Mouse (Mus musculus): ENCODE data around the gene Npm3. TPM values are rescaled to one million over a fixed set of nuclear protein-coding genes. Genes with fewer than 3 reads are reported as not detected.

Gene Npm3
- total RNA-seq, 2 experiments from 2014 or later: 11.0 to 13.3 TPM

- intact Hi-C loops (cut with DNase I): no loop called here
- Histone ChIP-seq H3K27ac (peak within 1 kb of the TSS; percentile 99), H3K4me3 (peak within 1 kb of the TSS; percentile 99)
- peak; percentile 99 for DNase-seq
- TF ChIP-seq CTCF (IDR thresholded peaks at IDR 0.05): no peak
Measured at GRCm38 (mm10) chr19:45783181-45783932, 34.0 kb upstream of the Npm3 start, which contains the start of gene Mgea5. TSS of gene Mgea5 (minus strand) at chr19:45783837.

GRCm38 (mm10) chr19:45782315-45783001 lies 33.1 kb upstream of the Npm3 start:
- intact Hi-C loops (cut with DNase I): no loop called here

DNA sequence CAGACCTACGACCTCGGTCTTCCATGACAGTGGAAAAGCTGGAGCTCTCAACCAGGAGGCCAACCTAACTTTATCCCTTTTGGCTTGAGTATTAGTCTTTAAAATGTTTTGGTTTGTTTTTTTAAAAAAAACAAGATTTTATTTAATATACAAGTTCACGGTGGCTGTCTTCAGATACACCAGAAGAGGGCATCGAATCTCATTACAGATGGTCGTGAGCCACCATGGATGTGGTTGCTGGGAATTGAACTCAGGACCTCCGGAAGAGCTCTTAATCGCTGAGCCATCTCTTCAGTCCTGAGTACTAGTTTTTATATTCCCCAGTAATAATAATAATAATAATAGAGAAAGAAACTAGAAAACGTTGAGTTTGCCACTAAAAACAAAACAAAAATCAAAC lies 32.3 kb upstream of the Npm3 start:
- intact Hi-C loops (cut with DNase I): no loop called here
- Histone ChIP-seq H3K27ac (peak overlapping the region; percentile 99), H3K4me3 (peak overlapping the region; percentile 99)
- no peak for TF ChIP-seq CTCF (IDR thresholded peaks at IDR 0.05)
- DNase-seq: no peak

More at GRCm38 (mm10) chr19:45782315-45783001, 33.1 kb upstream of the Npm3 start:
- Histone ChIP-seq H3K27ac (peak overlapping the region; percentile 99), H3K4me3 (peak overlapping the region; percentile 99)
- DNase-seq: peak; percentile 78
- TF ChIP-seq CTCF (IDR thresholded peaks at IDR 0.05): no peak

DNA sequence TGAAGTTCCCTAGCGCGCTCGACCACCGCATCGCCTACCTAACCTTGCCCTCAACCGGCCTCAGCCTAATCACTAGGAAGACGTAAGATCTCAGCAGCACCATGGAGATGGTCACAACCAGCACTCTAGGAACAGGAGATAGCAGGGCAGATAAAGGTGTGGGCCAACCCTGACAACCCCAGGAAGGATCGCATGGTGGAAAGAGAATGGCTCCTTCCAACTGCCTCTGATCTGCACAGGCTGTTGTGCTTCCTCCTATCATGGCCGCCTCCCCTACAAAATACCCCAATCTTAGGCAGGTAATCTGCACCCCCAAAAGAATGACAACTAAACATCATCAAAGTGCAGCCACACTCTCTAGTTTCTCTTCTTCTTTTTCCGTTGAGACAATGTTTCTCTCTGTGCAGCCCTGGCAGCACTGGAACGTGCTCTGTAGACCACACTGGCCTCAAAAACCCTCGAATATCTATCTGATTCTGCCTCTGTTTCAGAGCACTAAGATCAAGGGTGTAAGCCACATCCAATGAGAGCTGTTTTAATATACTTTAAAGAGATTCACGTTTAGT lies 31.0 kb upstream of the Npm3 start:
- no peak for TF ChIP-seq CTCF (IDR thresholded peaks at IDR 0.05)
- peak overlapping the region; percentile 29; the same call in 1 of the 2 replicates for H3K27ac ChIP-seq
- DNase-seq: no peak
- peak overlapping the region; percentile 99 for H3K4me3 ChIP-seq
- intact Hi-C loops (cut with DNase I): no loop called here

DNA sequence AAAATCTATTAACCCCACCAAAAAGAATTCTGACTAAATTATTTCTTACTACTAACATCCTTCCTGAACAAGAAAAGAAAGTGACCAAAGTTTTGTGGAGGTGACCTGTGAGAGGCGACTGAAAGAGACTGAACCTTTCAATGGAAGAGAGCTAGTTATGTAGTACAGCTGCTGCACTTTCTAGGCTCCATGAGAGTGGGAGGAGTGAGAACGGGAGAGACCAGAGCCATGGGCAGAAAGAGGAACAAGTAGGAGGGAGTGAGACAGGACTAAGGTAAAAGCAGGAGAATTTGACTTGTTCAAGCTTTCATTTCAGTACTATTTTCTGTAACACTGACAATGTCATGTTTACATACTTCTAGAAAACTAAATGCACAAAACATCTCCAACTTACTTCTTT lies 26.1 kb upstream of the Npm3 start:
- intact Hi-C loops (cut with DNase I): no loop called here
- Histone ChIP-seq H3K4me3 (no peak overlapping the region), H3K27ac (no peak overlapping the region)
- no peak for TF ChIP-seq CTCF (IDR thresholded peaks at IDR 0.05)
- no peak for DNase-seq

DNA sequence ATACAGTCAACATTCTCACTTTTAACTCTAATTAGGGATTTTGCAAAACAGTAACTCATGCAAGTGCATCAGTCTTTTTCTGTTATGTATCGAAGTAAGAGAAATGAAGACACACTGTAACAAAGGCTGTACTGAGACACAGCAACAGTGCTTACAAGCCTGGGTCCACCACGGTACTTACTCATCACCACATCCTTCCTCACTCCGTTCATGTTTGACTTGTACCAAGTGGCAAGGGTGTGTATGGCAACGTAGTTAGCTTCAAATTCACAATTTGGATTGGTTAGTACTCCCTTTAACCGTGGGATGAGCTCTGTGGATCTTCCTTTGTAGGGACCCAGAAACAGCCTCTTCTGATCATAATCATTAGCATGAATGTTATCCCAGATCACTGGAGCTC lies 22.1 kb upstream of the Npm3 start:
- Histone ChIP-seq H3K27ac (no peak overlapping the region), H3K4me3 (no peak overlapping the region)
- intact Hi-C loops (cut with DNase I): no loop called here
- no peak for DNase-seq
- no peak for TF ChIP-seq CTCF (IDR thresholded peaks at IDR 0.05)

DNA sequence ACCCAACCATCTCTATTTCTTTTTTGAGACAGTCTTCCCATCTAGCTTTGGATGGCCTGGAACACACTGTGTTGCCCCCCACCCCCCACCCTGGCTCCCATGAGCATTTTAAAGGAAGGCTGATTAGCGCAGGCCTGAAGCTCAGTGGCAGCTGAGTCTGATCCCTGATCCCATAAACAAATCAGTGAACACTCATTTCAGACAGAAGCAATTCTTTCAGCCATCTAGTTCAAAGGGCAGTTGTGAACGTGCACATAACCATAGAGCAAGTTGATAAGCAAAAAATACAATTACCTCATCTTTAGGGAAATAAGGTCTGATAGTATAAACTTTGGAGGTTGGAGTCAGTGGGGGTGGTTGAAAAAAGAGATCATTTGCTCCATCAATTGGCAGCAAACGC lies 11.4 kb upstream of the Npm3 start:
- no peak for DNase-seq
- Histone ChIP-seq H3K27ac (no peak overlapping the region), H3K4me3 (no peak overlapping the region)
- intact Hi-C loops (cut with DNase I): no loop called here
- no peak for TF ChIP-seq CTCF (IDR thresholded peaks at IDR 0.05)

DNA sequence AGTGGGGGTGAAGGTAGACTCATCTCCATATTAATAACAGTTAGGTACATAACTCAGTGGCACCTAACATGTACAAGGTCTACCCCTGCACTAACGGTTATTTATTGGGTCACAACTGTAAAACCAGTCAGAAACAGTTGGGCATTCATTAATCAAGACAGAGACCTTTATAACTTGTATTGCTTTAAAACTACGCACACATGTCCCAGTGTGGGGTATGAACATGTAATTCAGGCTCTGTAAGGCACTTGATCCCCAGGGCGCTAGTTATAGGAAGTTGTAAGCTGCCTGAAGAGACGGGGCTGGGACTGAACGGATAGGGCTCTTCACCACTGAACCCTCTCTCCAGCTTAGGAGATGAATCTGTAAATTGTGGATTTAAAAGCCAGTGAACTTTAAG lies 9.3 kb upstream of the Npm3 start:
- no peak overlapping the region for H3K4me3 ChIP-seq
- no peak overlapping the region for H3K27ac ChIP-seq
- no peak for TF ChIP-seq CTCF (IDR thresholded peaks at IDR 0.05)
- DNase-seq: no peak
- intact Hi-C loops (cut with DNase I): no loop called here

- Histone ChIP-seq H3K4me3 (no peak overlapping the region), H3K27ac (no peak overlapping the region)
- intact Hi-C loops (cut with DNase I): no loop called here
- TF ChIP-seq CTCF (IDR thresholded peaks at IDR 0.05): no peak
- no peak for DNase-seq
Measured at GRCm38 (mm10) chr19:45753551-45753950, 4.2 kb upstream of the Npm3 start.

GRCm38 (mm10) chr19:45751881-45752280 lies 2.5 kb upstream of the Npm3 start:
- intact Hi-C loops (cut with DNase I): no loop called here
- no peak overlapping the region for H3K27ac ChIP-seq
- H3K4me3 ChIP-seq: no peak overlapping the region
- DNase-seq: no peak
- TF ChIP-seq CTCF (IDR thresholded peaks at IDR 0.05): no peak

- intact Hi-C loops (cut with DNase I): loop anchor here (5.0 kb wide), 1 partner anchor 526 kb away; no protein-coding TSS in a partner anchor
- no peak for TF ChIP-seq CTCF (IDR thresholded peaks at IDR 0.05)
- peak overlapping the region; percentile 82 for H3K27ac ChIP-seq
Measured at GRCm38 (mm10) chr19:45748691-45749242, 624 bp downstream of the Npm3 start.

DNA sequence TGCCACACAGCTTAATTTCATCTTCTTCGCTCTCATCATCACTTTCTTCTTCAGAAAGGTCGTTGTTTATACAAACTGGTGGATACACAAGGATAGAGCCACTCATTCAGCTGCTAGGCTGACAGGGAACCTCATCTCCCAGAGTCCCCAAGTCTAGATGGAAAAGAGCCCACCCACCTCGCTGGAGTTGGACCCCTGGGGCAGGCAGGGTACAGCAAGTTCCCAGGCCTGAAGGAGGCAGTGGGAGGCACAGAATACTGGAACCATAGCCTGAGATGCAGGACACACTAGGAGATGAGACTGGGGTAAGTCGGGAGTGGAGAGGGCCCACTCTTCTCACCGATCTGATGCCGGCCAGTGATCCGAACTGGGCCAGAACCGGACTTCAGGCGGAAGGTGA lies 1.2 kb downstream of the Npm3 start:
- intact Hi-C loops (cut with DNase I): loop anchor here (5.0 kb wide), 1 partner anchor 526 kb away; no protein-coding TSS in a partner anchor
- no peak overlapping the region for H3K27ac ChIP-seq
- TF ChIP-seq CTCF (IDR thresholded peaks at IDR 0.05): no peak
- peak overlapping the region; percentile 88 for H3K4me3 ChIP-seq
- DNase-seq: no peak

More at GRCm38 (mm10) chr19:45748691-45749242, 624 bp downstream of the Npm3 start:
- peak overlapping the region; percentile 88 for H3K4me3 ChIP-seq
- DNase-seq: no peak

All from gastrocnemius, adult 2 months (tissue).